Mouse (Mus musculus) left cerebral cortex, postnatal 25 days (tissue): ENCODE measurements around the gene Il21r. TPM values are rescaled to one million over a fixed set of nuclear protein-coding genes. Genes with fewer than 3 reads are reported as not detected.

Experiments
- DNase-seq, 2 experiments: peaks; one replicate each; pipeline ENCODE4 v3.0.0; 2022; ENCODE audit warnings: low spot score in 2 of 2, mixed read lengths in 1 of 2
- intact Hi-C: fragments of 180-260 bp; cut with DNase I; formaldehyde crosslinking; loops from one replicate; pipeline ENCODE4 v1.15.1; 2025
- total RNA-seq, 2 experiments: library from RNA; stranded (reverse); gene quantifications; 2 replicates each; pipeline ENCODE4 v1.2.3; 2021

The Il21r gene
- total RNA-seq, 2 experiments from 2014 or later, result 1.4 to 1.6 TPM

GRCm38 (mm10) chr7:125597516-125598347, 5.5 kb upstream of the Il21r start:
- intact Hi-C loops, result no loop called here
- DNase-seq, result no peak

- intact Hi-C loops, result no loop called here
These were observed 3.8 kb upstream of the Il21r start for GRCm38 (mm10) chr7:125599373-125599973.

DNA sequence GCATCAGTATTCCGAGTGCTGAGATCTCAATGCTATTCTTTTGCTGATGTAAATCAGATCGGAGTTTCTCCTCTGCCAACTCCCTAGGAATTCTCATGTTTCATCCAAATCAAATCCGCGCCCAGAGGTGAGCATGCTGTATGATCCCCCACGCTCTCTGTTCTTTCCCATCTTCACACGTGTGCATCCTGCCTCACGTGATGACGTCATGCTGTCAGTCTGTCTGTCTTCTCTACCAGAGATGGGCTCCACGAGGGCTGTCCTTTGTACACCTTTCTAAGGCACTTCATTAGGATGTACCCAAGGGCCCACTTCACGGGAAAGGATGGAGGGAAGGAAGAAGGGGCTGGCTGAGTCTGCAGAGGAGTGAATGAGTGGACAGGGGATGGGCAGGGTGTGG, 3.1 kb upstream of the Il21r start:
- intact Hi-C loops, result no loop called here
- no peak for DNase-seq

More at GRCm38 (mm10) chr7:125599373-125599973, 3.8 kb upstream of the Il21r start:
- no peak for DNase-seq

DNA sequence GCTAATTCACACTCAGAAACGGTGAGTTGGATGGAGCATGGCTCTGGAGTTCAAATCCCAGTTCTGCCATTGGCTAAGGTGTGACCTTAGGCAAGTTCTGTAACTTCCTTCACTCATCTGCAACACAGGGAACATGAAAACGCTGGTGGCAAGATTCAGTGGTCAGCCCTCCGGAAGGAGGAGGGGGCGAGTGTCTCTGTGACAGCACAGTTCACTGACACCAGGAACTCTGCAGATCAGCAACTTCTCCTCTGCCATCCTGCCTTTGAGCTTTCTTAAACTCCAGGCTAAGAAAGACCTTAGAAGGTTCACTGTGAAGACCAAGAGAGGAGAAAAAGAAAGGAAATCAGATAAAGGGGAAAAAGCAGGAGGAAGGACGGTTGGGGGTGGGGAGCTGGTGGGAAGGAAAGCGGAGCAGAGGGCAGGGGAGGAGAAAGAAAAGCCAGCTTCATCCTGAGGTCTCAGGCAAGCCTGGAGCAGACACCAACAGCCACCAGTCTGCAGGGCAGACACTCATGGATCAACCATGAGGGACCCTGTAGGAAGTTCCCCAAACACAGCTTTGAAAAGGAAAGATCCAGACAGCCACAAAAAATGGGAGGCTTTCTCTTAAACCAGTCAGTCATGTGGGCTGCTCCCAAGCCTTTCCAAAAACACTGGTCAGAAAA, 2.5 kb upstream of the Il21r start:
- intact Hi-C loops, result no loop called here
- DNase-seq, result no peak

DNA sequence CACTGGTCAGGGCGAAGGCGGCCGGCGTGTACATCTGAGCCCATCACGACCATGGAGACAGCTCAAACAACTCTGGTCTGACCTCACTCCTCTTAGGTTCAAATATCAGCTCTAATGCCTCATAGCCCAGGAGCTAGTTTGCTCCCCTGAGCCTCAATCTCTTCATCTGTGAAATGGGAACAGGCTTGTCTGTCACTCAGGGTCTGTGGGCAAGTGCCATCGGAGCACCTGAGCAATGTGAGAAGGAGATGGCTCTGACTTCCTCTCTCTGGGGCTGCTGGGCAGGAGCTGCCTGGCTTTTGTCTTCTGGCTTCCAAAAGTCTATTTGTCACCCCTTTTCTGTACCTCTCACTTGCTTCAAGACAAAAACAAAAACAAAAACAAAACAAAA, 2.0 kb upstream of the Il21r start:
- intact Hi-C loops, result no loop called here
- DNase-seq, result no peak

DNA sequence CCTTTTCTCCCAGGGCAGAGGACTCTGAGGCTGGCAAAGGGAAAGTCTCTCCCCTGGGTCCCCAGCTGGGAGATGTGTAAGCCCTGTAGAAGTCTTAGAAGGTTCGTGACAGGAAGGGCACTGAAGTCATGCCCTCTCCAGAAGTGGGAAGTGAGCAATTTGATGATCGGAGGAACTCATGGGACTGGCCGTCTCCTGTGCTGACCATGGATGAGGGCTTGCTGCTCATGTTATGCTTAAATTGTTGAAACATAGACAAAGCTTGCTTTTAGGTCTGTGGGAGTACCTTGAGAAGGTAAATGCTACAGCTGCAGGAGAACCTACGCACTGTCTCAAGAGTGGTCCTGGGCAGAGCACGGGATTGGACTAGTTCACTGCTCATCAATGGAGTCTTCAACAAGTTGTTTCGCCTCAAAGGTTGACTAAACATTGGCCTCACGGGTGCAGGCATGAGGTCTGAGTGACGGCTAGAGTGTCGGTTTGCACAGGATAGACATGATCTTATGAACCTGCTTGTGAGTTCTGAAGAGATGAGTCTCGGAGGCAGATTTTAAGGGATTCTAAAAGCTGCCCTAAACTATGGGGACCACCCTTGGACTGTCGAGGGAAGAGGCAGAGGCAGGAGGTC, 1.3 kb upstream of the Il21r start:
- intact Hi-C loops, result no loop called here

GRCm38 (mm10) chr7:125604362-125605319, 1.4 kb downstream of the Il21r start:
- intact Hi-C loops, result no loop called here
- DNase-seq, result no peak

More for the DNA sequence above, 1.3 kb upstream of the Il21r start:
- no peak for DNase-seq

DNA sequence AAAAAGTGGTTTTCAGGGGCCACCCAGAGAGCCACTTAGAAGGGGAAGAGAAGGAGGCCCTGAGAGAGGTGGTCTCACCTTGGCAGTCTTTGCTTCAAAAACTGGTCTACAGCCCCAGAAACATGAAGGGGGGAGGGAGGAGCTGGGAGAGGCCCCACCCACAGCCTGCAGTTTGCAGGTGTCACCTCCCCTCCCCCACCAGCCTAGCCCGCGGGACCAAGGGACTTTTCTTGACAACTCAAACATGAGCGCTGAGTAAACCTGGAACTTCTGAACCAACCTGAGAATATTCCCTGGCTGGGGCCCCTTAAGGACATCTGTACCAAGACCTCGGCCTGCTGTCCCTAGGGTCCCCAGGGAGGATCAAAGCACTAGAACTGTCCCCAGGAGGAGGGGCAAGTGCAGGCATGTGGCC, 2.5 kb downstream of the Il21r start:
- intact Hi-C loops, result no loop called here
- DNase-seq, result no peak

- intact Hi-C loops, result no loop called here
- DNase-seq, result no peak
These were observed 3.3 kb downstream of the Il21r start for GRCm38 (mm10) chr7:125606265-125607164.

- DNase-seq, result no peak
- intact Hi-C loops, result no loop called here
These were observed 4.4 kb downstream of the Il21r start for GRCm38 (mm10) chr7:125607384-125608182.

GRCm38 (mm10) chr7:125608183-125608688, 5.0 kb downstream of the Il21r start:
- no peak for DNase-seq
- intact Hi-C loops, result no loop called here

GRCm38 (mm10) chr7:125613579-125613978, 10.3 kb downstream of the Il21r start:
- intact Hi-C loops, result no loop called here
- peak in 1 of 2 experiments; percentile 28 for DNase-seq

- intact Hi-C loops, result no loop called here
These were observed 12.2 kb downstream of the Il21r start for GRCm38 (mm10) chr7:125615453-125615852.

GRCm38 (mm10) chr7:125618016-125618415, 14.8 kb downstream of the Il21r start:
- DNase-seq, result no peak
- intact Hi-C loops, result no loop called here

More at GRCm38 (mm10) chr7:125615453-125615852, 12.2 kb downstream of the Il21r start:
- no peak for DNase-seq

DNA sequence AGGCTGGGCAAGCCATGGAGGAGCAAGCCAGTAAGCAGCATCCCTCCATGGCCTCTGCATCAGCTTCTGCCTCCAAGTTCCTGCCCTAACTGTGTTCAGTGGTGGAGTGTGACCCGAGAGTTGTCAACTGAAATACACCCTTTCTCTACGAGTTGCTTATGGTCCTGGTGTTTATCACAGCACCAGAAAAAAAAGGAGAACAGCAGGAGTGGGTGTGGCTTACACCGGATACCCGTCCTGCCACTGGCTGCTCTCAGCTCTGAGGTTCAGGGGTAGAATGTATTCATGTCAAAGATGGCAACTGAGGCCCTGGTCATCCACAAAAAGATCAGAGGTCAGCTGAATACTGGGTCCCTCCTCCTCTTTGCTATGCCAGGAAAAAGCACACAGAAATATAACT, 16.8 kb downstream of the Il21r start:
- intact Hi-C loops, result no loop called here
- no peak for DNase-seq

- intact Hi-C loops, result no loop called here
- no peak for DNase-seq
These were observed 19.8 kb downstream of the Il21r start for GRCm38 (mm10) chr7:125622741-125623685.
